Mouse (Mus musculus) heart, embryonic 11.5 days (tissue): ENCODE data around the gene Pak4. TPM values are rescaled to one million over a fixed set of nuclear protein-coding genes. Genes with fewer than 3 reads are reported as not detected.

ENCODE experiments used
- ATAC-seq: fragments of 200-750 bp; cut with Nextera tagmentation; replicated peaks from 2 replicates; pipeline ENCODE4 v1.8.0; 2017; ENCODE audit warnings: moderate library complexity; ENCODE audit not compliant: insufficient number of reproducible peaks, low FRiP score, low TSS enrichment
- H3K27ac ChIP-seq: fragments of 300-500 bp; sonication (generic); 2 replicates; pipeline ENCODE4 v1.5.1; 2014; ENCODE audit warnings: mild to moderate bottlenecking, low read depth, low read length
- H3K27me3 ChIP-seq: fragments of 300-500 bp; sonication (generic); 2 replicates; pipeline ENCODE4 v1.6.1; 2014; ENCODE audit warnings: mild to moderate bottlenecking, low read length, mixed read lengths; ENCODE audit not compliant: control insufficient read depth, insufficient read depth
- H3K36me3 ChIP-seq: fragments of 300-500 bp; sonication (generic); 2 replicates; pipeline ENCODE4 v1.6.1; 2014; ENCODE audit warnings: mild to moderate bottlenecking, low read length, moderate library complexity, mixed read lengths; ENCODE audit not compliant: control insufficient read depth, insufficient read depth
- H3K4me1 ChIP-seq: fragments of 300-500 bp; sonication (generic); 2 replicates; pipeline ENCODE4 v1.6.1; 2014; ENCODE audit warnings: low read length; ENCODE audit not compliant: control insufficient read depth, insufficient read depth
- H3K4me2 ChIP-seq: fragments of 300-500 bp; sonication (generic); 2 replicates; pipeline ENCODE4 v1.6.1; 2014; ENCODE audit warnings: mild to moderate bottlenecking, moderate library complexity
- H3K4me3 ChIP-seq: fragments of 300-500 bp; sonication (generic); 2 replicates; pipeline ENCODE4 v1.5.1; 2014; ENCODE audit warnings: low read depth, low read length
- H3K9ac ChIP-seq: fragments of 300-500 bp; sonication (generic); 2 replicates; pipeline ENCODE4 v1.6.1; 2014; ENCODE audit warnings: mild to moderate bottlenecking, low read depth, low read length, moderate library complexity
- H3K9me3 ChIP-seq: fragments of 300-500 bp; sonication (generic); replicated peaks from 2 replicates; pipeline ENCODE4 v1.6.1; 2016; ENCODE audit warnings: low read length; ENCODE audit not compliant: control insufficient read depth
- WGBS: fragments of 180-500 bp; shearing (Covaris S2); extraction: QIAGEN DNeasy Blood & Tissue Kit; methylation state at CpG from one replicate; pipeline ENCODE4 v1.1.7; 2014; ENCODE audit not compliant: insufficient replicate concordance; 5-methylcytosine and 5-hydroxymethylcytosine counted together
- polyA plus RNA-seq: library from polyadenylated mRNA; unstranded; fragments of >200 nt; fragmentation: Nextera tagmentation; extraction: Ambion mirVana; gene quantifications from 2 replicates; pipeline ENCODE4 v1.2.1, GENCODE M21; 2014

The Pak4 gene
- polyA plus RNA-seq, 1 experiment from 2014 or later = 25.4 TPM

DNA sequence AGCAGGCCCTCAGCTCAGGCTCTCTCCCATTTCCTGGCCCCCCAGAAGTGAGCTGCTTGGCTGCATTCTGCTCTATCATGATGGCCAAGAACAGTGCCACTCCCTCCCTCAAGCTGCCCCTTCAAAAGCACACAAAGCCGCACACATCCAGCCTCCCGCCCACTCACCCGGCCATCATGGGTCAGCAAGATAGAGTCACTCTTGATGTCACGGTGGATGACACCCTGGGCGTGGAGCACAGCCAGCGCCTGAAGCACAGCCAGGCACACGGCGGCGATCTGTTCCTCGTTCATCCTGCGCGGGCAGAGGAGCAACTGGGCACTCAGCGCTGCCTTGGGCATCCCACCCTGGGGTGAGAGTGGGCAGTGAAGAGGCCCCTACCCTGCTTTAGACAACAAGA, 35.6 kb downstream of the Pak4 start:
- Histone ChIP-seq H3K36me3 (peaks cover 36% of the 10 kb centered on the region), H3K9ac (no peak overlapping the region), H3K4me2 (no peak overlapping the region), H3K4me3 (no peak overlapping the region), H3K9me3 (no peaks in the 10 kb centered on the region), H3K27ac (no peak overlapping the region), H3K4me1 (peaks cover 6% of the 10 kb centered on the region; the same call in 1 of the 2 replicates), H3K27me3 (no peaks in the 10 kb centered on the region)
- 89% methylated on average over 13 of the region's 13 CpGs for WGBS
- ATAC-seq = no peak

DNA sequence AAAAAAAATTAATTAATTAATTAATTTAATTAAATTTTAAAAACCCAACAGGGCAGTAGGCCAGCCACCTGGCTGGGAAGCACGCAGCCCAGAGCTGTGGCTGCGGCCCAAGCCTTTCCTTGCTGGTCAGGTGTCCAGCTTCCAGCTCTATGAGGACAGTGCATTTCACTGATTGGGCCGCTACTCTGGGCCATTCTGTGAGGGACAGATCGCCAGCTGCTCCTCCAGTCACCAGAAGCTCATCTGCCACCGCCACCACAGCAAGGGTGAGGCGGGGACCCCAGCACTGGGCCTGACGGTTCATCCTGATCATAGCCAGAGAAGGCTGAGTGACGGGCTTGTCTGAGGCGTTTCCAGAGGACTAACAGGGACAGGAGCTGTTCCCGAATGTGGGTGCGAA, 36.0 kb downstream of the Pak4 start:
- Histone ChIP-seq H3K4me1 (peaks cover 10% of the 10 kb centered on the region; the same call in 1 of the 2 replicates), H3K9me3 (no peaks in the 10 kb centered on the region), H3K9ac (no peak overlapping the region), H3K27me3 (no peaks in the 10 kb centered on the region), H3K4me3 (no peak overlapping the region), H3K36me3 (peaks cover 32% of the 10 kb centered on the region), H3K4me2 (no peak overlapping the region), H3K27ac (no peak overlapping the region)
- no peak for ATAC-seq
- 84% methylated on average over 11 of the region's 11 CpGs for WGBS

DNA sequence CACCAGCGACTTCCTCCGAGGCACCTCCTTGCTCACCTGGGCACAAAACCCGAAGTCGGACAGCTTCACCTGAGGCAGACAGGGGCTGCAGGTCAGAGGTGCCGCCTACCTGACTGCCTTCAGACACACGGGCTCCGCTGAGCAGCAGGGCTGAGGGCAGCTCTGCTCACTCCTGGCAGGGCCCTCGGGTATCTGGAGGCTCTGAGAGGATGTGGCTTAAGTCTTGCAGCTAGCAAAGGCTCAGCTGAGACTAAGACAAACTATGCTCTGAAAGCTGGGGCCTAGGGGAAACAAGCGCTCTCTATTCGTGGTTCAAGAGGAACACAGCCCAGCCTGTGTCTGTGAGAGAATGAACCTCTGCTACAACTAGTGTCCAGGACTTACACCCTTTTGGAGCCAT, 37.1 kb downstream of the Pak4 start:
- 90% methylated on average over 10 of the region's 10 CpGs for WGBS
- peaks cover 19% of the 10 kb centered on the region for H3K4me1 ChIP-seq
- no peak overlapping the region for H3K9ac ChIP-seq
- H3K4me2 ChIP-seq = no peak overlapping the region
- ATAC-seq = no peak
- H3K36me3 ChIP-seq = peaks cover 27% of the 10 kb centered on the region
- no peaks in the 10 kb centered on the region for H3K27me3 ChIP-seq
- H3K4me3 ChIP-seq = no peak overlapping the region
- no peaks in the 10 kb centered on the region for H3K9me3 ChIP-seq
- H3K27ac ChIP-seq = no peak overlapping the region

DNA sequence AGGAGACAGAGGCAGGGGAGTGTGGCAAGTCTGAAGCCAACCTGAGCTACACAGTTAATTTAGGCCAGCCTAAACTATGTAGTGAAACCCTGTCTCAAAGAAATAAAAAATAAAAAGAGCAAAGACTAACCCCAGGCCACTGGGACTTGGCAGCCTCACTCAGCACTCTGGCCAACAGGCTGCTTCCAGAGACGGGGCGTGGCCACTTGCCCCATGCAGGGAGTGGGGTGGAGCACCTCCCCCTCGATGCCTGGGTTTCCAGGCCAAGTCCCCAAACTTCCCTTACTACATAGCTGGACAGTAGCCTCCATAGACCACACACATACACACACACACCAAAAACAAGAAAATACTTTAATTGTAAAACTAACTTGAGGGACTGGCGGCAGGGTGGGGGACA, 39.5 kb downstream of the Pak4 start:
- no peaks in the 10 kb centered on the region for H3K27me3 ChIP-seq
- WGBS = 56% methylated on average over 4 of the region's 4 CpGs
- no peak overlapping the region for H3K27ac ChIP-seq
- peaks cover 21% of the 10 kb centered on the region for H3K4me1 ChIP-seq
- H3K36me3 ChIP-seq = peaks cover 15% of the 10 kb centered on the region
- no peak overlapping the region for H3K4me3 ChIP-seq
- no peaks in the 10 kb centered on the region for H3K9me3 ChIP-seq
- H3K4me2 ChIP-seq = no peak overlapping the region
- ATAC-seq = no peak
- no peak overlapping the region for H3K9ac ChIP-seq

DNA sequence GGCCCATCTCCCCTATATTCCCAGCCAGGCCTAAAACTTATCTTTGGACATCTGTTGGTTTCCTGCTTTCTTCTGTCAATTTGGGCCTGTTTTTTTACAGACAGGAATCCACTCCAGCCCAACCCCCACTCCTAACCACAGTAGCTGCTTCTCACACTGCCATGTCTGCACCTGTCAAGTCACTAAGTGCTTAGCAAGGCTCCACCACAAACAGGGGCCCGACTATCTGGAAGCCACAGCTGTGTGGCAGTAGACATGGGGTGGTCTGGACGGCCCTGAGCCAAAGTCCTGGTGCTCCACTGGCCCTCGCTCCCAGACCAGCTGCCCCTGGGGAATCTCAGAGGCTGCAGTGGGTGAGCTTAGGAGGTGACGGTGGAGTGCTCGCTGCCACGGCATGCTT, 40.3 kb downstream of the Pak4 start:
- 39% methylated on average over 6 of the region's 6 CpGs for WGBS
- no peak overlapping the region for H3K4me3 ChIP-seq
- no peak overlapping the region for H3K4me2 ChIP-seq
- no peak overlapping the region for H3K9ac ChIP-seq
- H3K36me3 ChIP-seq = peaks cover 12% of the 10 kb centered on the region
- 0 out of 2 replicates have a peak overlapping the region, but pooled peaks have one; percentile 12 for H3K27ac ChIP-seq
- H3K9me3 ChIP-seq = no peaks in the 10 kb centered on the region
- peaks cover 21% of the 10 kb centered on the region for H3K4me1 ChIP-seq
- no peaks in the 10 kb centered on the region for H3K27me3 ChIP-seq
- ATAC-seq = no peak

DNA sequence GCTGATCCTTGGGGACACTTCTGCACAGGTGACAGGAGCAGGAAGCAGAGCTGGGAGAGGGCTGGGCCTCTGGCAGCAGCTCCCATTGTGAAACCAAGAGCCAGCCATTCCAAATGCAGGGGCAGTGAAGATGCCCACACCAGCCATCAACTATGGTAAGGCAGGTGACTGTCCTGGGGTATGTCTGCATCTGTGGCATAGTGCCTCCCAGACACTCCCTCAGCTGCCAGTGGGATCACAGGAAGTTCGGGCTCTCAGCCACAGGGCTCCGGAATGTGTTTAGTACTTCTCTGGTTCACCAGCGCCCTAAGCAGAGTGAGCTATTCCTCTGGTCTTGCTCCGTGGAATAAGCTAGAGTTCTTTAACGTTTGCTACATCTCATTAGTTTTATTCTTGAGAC, 40.9 kb downstream of the Pak4 start:
- Histone ChIP-seq H3K9ac (no peak overlapping the region), H3K9me3 (no peaks in the 10 kb centered on the region), H3K4me1 (peaks cover 21% of the 10 kb centered on the region), H3K27me3 (no peaks in the 10 kb centered on the region), H3K36me3 (peaks cover 8% of the 10 kb centered on the region), H3K4me3 (no peak overlapping the region), H3K27ac (no peak overlapping the region), H3K4me2 (no peak overlapping the region)
- ATAC-seq = no peak
- 65% methylated on average over 5 of the region's 5 CpGs for WGBS

DNA sequence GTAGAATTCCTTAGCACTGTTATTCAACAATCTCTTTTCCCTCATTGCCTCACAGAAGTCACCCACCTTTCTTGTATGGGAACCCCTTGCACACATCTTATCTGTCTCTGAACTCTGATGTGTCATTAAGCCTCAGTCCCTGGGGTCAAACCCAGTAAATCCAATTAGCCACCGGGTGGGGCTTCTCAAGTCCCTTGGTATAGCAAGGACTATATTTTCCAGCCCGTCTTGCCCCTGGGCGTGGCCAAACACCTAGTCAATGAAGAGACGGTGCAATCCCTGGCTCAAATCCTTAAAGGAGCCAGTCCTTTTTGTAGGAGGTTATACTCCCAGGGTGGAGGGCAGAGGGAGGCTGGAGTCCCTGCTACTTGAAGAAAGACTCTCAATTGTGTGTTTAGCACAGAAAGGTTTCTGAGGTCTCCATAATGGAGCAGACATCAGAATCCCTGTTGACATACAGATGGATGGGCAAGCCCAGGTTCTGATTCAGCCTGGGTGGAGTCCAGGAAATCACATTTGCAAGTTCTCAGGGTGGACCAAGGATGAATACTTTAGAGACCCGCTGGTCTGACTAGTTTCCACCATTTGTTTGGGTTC, 41.9 kb downstream of the Pak4 start:
- Histone ChIP-seq H3K27me3 (no peaks in the 10 kb centered on the region), H3K36me3 (peaks cover 6% of the 10 kb centered on the region), H3K4me1 (peaks cover 21% of the 10 kb centered on the region), H3K9me3 (no peaks in the 10 kb centered on the region), H3K9ac (no peak overlapping the region), H3K4me3 (no peak overlapping the region), H3K27ac (no peak overlapping the region), H3K4me2 (no peak overlapping the region)
- ATAC-seq = no peak
- 18% methylated on average over 5 of the region's 5 CpGs for WGBS

DNA sequence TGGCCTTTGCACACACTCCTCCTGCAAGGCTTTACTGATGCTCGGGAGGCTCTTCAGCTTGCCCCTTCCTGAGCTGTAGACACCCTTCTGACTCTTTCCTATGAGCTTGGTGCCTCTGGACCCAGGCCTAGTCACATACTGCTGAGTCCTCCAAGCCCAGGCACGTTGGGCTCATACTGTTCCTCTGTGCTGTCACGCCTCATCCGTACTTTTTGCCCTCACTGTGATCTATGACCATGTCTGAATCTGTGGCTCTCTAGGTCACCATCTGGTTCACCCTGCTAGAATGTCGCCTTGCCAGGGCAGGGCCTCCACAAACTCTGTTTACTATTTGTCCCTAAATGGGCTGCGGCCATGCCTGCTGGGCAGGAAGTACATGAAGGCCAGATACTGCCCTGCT, 44.9 kb downstream of the Pak4 start:
- Histone ChIP-seq H3K9me3 (no peaks in the 10 kb centered on the region), H3K27ac (no peak overlapping the region), H3K4me3 (no peak overlapping the region), H3K4me2 (no peak overlapping the region), H3K36me3 (no peaks in the 10 kb centered on the region), H3K9ac (no peak overlapping the region), H3K4me1 (peaks cover 18% of the 10 kb centered on the region), H3K27me3 (peaks cover 6% of the 10 kb centered on the region)
- 83% methylated on average over 6 of the region's 6 CpGs for WGBS
- no peak for ATAC-seq

DNA sequence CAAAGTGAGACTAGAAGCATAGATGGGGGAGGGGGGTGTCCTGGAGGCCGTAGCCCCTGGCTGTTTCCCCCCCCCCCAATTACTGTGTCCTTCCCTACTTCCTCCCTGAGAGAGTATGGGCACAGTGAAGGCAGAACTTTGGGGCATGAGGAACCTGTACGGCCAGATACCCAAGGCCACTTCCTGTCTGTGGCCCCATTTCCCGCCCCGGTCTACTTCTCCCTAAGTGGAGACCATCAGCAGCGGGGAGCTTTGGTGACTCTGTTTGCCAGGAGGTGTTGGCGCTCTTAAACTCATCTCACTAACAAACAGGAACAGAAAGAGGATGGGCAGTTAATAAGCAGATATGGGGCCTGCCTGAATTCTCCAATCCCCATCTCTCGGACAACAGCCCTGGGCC, 50.4 kb downstream of the Pak4 start:
- Histone ChIP-seq H3K36me3 (no peaks in the 10 kb centered on the region), H3K9ac (no peak overlapping the region), H3K27me3 (peaks cover 46% of the 10 kb centered on the region), H3K27ac (no peak overlapping the region), H3K4me1 (peaks cover 9% of the 10 kb centered on the region; the same call in 1 of the 2 replicates), H3K4me2 (no peak overlapping the region), H3K4me3 (no peak overlapping the region), H3K9me3 (no peaks in the 10 kb centered on the region)
- whole genome bisulfite sequencing = 61% methylated on average over 7 of the region's 7 CpGs
- ATAC-seq = no peak
